In the genomic region with DNA sequence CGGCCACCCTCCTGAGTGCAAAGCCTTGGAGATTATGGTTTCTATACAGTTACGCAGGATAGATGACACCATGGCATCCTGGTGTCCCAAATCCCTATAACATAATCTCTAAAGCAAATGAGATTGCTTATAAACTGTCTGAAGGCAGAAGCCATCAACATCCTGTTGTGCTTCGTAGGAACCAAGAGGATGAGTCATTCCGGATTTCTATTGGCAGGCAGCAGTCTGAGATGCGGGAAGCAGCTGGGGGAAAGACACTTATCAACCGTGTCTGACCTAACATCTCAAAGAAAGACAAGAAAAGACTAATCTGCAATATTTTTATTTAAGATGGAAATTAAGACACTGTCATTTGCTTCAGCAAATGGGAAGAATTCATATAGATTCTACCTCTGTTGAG, we compare ENCODE assay signal across 33 mouse cellular contexts.
DNase-seq lines count a peak whose midpoint lies in the region; ATAC-seq lines count a peak whose summit lies in the region.
"Had no signal": no experiment of that assay in that cellular context is flagged by ENCODE, and none has a peak within 500 bp of the region (broad histone marks: within the 10 kb centered on the region; RNA-seq: fewer than 3 reads in every experiment).

No protein-coding gene starts in this region.

- ATAC-seq in kidney, embryonic 15.5 days (replicated peaks; ENCODE audit: low FRiP score) = no peak
- ATAC-seq: forebrain, postnatal 0 days; inflammation-experienced regulatory T-cells, adult 6 months; liver, embryonic 12.5 days; liver, postnatal 0 days had no signal

- DNase-seq in heart, adult 9 months (ENCODE audit: low spot score in 2 of 2) = peak; percentile 12 to 26
- DNase-seq in heart, embryonic 10.5 days (ENCODE audit: low spot score) = no peak
- DNase-seq in kidney, postnatal 14 days = peak; percentile 11
- DNase-seq in testis, postnatal 10 days (ENCODE audit: low spot score) = peak; percentile 11
- DNase-seq in testis, postnatal 14 days (ENCODE audit: low spot score) = no peak
- DNase-seq in thymus, postnatal 10 days (ENCODE audit: low spot score in 2 of 2) = no peak
- DNase-seq: adrenal gland, adult 8-10 months; cerebellum, adult 8-10 months; cerebellum, postnatal 25 days; forebrain, postnatal 0 days; gastrocnemius, postnatal 14 days; kidney, adult 11 months; kidney, postnatal 4 days; layer of hippocampus, postnatal 36 days; left cerebral cortex, postnatal 4 days; liver, postnatal 0 days; midbrain, embryonic 14.5 days; retina, postnatal 1 day; right cerebral cortex, postnatal 14 days; thymus, adult 18-20 months; thymus, postnatal 36 days had no signal

- no peak overlapping the region for H3K9ac ChIP-seq in kidney, embryonic 15.5 days
- H3K9ac ChIP-seq: embryonic facial prominence, embryonic 15.5 days; forebrain, embryonic 12.5 days; forebrain, postnatal 0 days; heart, embryonic 15.5 days; hindbrain, embryonic 15.5 days; liver, embryonic 12.5 days; liver, postnatal 0 days; neural tube, embryonic 15.5 days; stomach, embryonic 15.5 days had no signal

- no peaks in the 10 kb centered on the region for H3K36me3 ChIP-seq in heart, embryonic 10.5 days
- no peaks in the 10 kb centered on the region for H3K36me3 ChIP-seq in kidney, embryonic 15.5 days
- H3K36me3 ChIP-seq: embryonic facial prominence, embryonic 10.5 days; embryonic facial prominence, embryonic 15.5 days; forebrain, embryonic 12.5 days; heart, embryonic 15.5 days; hindbrain, embryonic 10.5 days; hindbrain, embryonic 15.5 days; liver, embryonic 12.5 days; neural tube, embryonic 15.5 days; stomach, embryonic 15.5 days had no signal

- no peak overlapping the region for H3K4me3 ChIP-seq in heart, embryonic 10.5 days
- no peak overlapping the region for H3K4me3 ChIP-seq in kidney, embryonic 15.5 days (replicated peaks)
- H3K4me3 ChIP-seq: embryonic facial prominence, embryonic 10.5 days; embryonic facial prominence, embryonic 15.5 days; forebrain, embryonic 12.5 days; heart, embryonic 15.5 days; hindbrain, embryonic 10.5 days; hindbrain, embryonic 15.5 days; liver, embryonic 12.5 days; neural tube, embryonic 15.5 days; stomach, embryonic 15.5 days had no signal

- H3K9me3 ChIP-seq in heart, embryonic 10.5 days = no peaks in the 10 kb centered on the region
- H3K9me3 ChIP-seq in kidney, embryonic 15.5 days (replicated peaks) = no peaks in the 10 kb centered on the region
- H3K9me3 ChIP-seq: embryonic facial prominence, embryonic 10.5 days; embryonic facial prominence, embryonic 15.5 days; forebrain, embryonic 12.5 days; heart, embryonic 15.5 days; hindbrain, embryonic 10.5 days; hindbrain, embryonic 15.5 days; liver, embryonic 12.5 days; neural tube, embryonic 15.5 days; stomach, embryonic 15.5 days had no signal

- 70% methylated on average over 6 of the region's 6 CpGs for WGBS in heart, embryonic 10.5 days
- whole genome bisulfite sequencing in kidney, embryonic 15.5 days = 74% methylated on average over 6 of the region's 6 CpGs

- peaks cover 11% of the 10 kb centered on the region for H3K4me1 ChIP-seq in heart, embryonic 10.5 days
- H3K4me1 ChIP-seq in kidney, embryonic 15.5 days = peaks cover 7% of the 10 kb centered on the region
- H3K4me1 ChIP-seq: liver, embryonic 12.5 days; stomach, embryonic 15.5 days had no signal

- H3K27me3 ChIP-seq in heart, embryonic 10.5 days (ENCODE audit: insufficient read depth, poor library complexity, severe bottlenecking) = no peaks in the 10 kb centered on the region
- H3K27me3 ChIP-seq in kidney, embryonic 15.5 days = no peaks in the 10 kb centered on the region
- H3K27me3 ChIP-seq: CH12.LX; embryonic facial prominence, embryonic 15.5 days; forebrain, embryonic 12.5 days; heart, embryonic 15.5 days; hindbrain, embryonic 15.5 days; liver, embryonic 12.5 days; neural tube, embryonic 15.5 days; stomach, embryonic 15.5 days had no signal

- H3K27ac ChIP-seq in heart, embryonic 10.5 days = no peak overlapping the region
- H3K27ac ChIP-seq in kidney, embryonic 15.5 days = no peak overlapping the region
- H3K27ac ChIP-seq: embryonic facial prominence, embryonic 10.5 days; embryonic facial prominence, embryonic 15.5 days; forebrain, embryonic 12.5 days; heart, embryonic 15.5 days; hindbrain, embryonic 10.5 days; hindbrain, embryonic 15.5 days; liver, embryonic 12.5 days; neural tube, embryonic 15.5 days; stomach, embryonic 15.5 days had no signal

- H3K4me2 ChIP-seq in kidney, embryonic 15.5 days = no peak overlapping the region
- H3K4me2 ChIP-seq: embryonic facial prominence, embryonic 15.5 days; forebrain, embryonic 12.5 days; heart, embryonic 15.5 days; hindbrain, embryonic 15.5 days; liver, embryonic 12.5 days; neural tube, embryonic 15.5 days; stomach, embryonic 15.5 days had no signal

Comparison
In these comparisons a context has a peak if more than half of its experiments do, and no peak if none do; other contexts are left out.
1. DNase-seq: peak in heart, adult 9 months (2 of 2), kidney, postnatal 14 days (single experiment) and testis, postnatal 10 days (single experiment); none in heart, embryonic 10.5 days (single experiment), testis, postnatal 14 days (single experiment) and thymus, postnatal 10 days (0 of 2).